Mouse (Mus musculus): ENCODE measurements at regions not wholly inside any gene's neighbourhood (a gene's known extent, or its start where the extent isn't known, plus 50 kb on each side); places are given as distances from the start of the nearest gene placed in this dataset.

DNA sequence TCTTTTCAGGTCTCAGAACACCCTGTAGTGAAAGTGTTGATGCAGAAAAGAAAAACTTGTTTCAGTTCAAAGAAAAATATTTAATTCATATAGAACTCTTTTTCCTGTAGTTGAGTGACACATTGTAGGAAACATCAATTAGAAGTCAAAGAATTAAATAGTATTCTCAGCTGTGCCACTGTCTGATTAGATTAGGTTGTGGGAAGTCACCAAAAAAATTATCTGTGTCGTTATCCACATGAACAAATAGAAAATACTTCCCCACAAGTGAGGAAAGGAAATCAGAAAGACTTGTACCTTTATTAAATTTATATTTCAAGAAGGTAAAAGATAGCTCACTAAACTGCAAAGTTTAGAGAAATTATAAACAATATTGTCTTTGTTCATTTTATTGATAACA, 71.4 kb upstream of the Edil3 start:
- Histone ChIP-seq H3K4me3 (ENCODE audit: insufficient read depth in 1 of 2, low read depth in 1 of 2, low read length in 2 of 2, poor library complexity in 1 of 2, severe bottlenecking in 1 of 2) (no peak overlapping the region), H3K9me3 (ENCODE audit: control insufficient read depth, insufficient read depth, low read depth, low read length) (no peaks in the 10 kb centered on the region), H3K9ac (ENCODE audit: insufficient read depth, low read depth, low read length, poor library complexity, severe bottlenecking) (no peak overlapping the region), H3K36me3 (ENCODE audit: control insufficient read depth, insufficient read depth, low read length, poor library complexity, severe bottlenecking) (no peaks in the 10 kb centered on the region), H3K27ac (ENCODE audit: insufficient read depth, low read depth, low read length, poor library complexity, severe bottlenecking) (no peak overlapping the region), H3K4me1 (ENCODE audit: control insufficient read depth in 2 of 2, insufficient read depth in 2 of 2, low read length in 2 of 2, poor library complexity in 1 of 2) (no peaks in the 10 kb centered on the region)
- DNase-seq (ENCODE audit: low read depth, low spot score): no peak
- no peak for TF ChIP-seq MAFK (IDR thresholded peaks at IDR 0.05; ENCODE audit: insufficient read depth, low read depth, low read length)
- TF ChIP-seq CHD2 (IDR thresholded peaks at IDR 0.05; ENCODE audit: low read depth, low read length): no peak
- no peak for TF ChIP-seq ZC3H11A (IDR thresholded peaks at IDR 0.05; ENCODE audit: borderline replicate concordance, low read depth, low read length)
- TF ChIP-seq HCFC1 (IDR thresholded peaks at IDR 0.05; ENCODE audit: borderline replicate concordance, insufficient read depth, low read length): no peak
- no peak for TF ChIP-seq ZNF384 (IDR thresholded peaks at IDR 0.05; ENCODE audit: low read depth, low read length)
- in situ Hi-C loops (cut with MboI; ENCODE audit: low sequenced_read_pairs in 2 of 2, unreplicated experiment in 2 of 2): no loop called here

All from ES-E14 (cell line).